Mouse (Mus musculus) gastrocnemius, postnatal 36 days (tissue): ENCODE data around the gene Isoc2b. TPM values are rescaled to one million over a fixed set of nuclear protein-coding genes. Genes with fewer than 3 reads are reported as not detected.
"Not testable (repeated sequence)": the region's sequence is repeated elsewhere in the genome, so short reads cannot be mapped to it uniquely, and the experiment has no call there.

Experiments
- DNase-seq, 2 experiments: peaks; one replicate each; pipeline ENCODE4 v3.0.0; 2022
- intact Hi-C: fragments of 180-260 bp; cut with DNase I; formaldehyde crosslinking; loops from one replicate; pipeline ENCODE4 v1.15.1; 2025
- long read RNA-seq, 2 experiments: library from polyadenylated mRNA; stranded (forward); transcript quantifications; one replicate each; pipeline ENCODE4 v2.0.0; 2021
- total RNA-seq, 2 experiments: library from RNA; stranded (reverse); gene quantifications; 2 replicates each; pipeline ENCODE4 v1.2.3; 2021

The Isoc2b gene
- 1 to 10 TPM; 3.6 to 3.8 TPM for total RNA-seq
- long read RNA-seq, experiment 1, transcript Isoc2b-201 (6 exons, 1,080 nt) = major isoform, 5 of 7 reads
- long read RNA-seq, experiment 1, partial matches to known transcripts = 0 of 7 reads
- long read RNA-seq, experiment 1, other reads (novel, unspliced or antisense) = 2 of 7 reads
- long read RNA-seq, experiment 2, partial matches to known transcripts = 0 of 5 reads
- long read RNA-seq, experiment 2, other reads (novel, unspliced or antisense) = 4 of 5 reads

DNA sequence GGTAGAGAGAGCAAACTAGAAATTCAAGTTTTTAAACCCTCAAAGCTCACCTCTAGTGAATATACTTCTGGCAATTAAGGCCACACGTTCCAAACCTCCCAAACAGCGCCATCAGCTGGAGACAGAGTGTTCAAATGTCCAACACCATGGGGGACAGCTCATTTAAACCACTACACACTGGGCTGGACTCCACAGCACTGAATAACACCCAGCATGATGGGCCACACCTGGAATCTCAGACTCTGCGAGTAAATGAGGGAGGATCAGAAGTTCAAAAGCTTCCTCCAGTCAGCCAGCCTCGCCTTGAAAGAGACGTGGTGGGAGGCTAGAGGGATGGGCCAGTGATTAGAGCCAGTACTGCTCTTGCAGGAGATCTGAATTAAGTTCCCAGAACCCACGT, at the start of gene Isoc2b:
Isoc2b (minus strand) TSS at position 126 of the 400 bp plus-strand sequence.
- DNase-seq = no peak
- intact Hi-C loops = loop anchor here (5.0 kb wide), 1 partner anchor 1277 kb away; no protein-coding TSS in a partner anchor

DNA sequence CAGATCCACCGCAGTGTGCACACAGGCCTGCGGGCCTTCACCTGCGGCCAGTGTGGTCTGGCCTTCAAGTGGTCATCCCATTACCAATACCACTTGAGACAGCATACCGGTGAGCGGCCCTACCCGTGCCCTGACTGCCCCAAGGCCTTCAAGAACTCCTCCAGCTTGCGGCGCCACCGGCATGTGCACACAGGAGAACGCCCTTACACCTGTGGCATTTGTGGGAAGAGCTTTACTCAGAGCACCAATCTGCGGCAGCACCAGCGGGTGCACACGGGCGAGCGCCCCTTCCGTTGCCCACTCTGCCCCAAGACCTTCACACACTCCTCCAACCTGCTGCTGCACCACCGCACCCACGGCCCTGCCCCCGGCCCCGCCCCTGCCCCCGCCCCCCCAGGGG, 49.0 kb upstream of the Isoc2b start:
- DNase-seq = no peak
- intact Hi-C loops = loop anchor here (10.0 kb wide), 1 partner anchor 54 kb away; no protein-coding TSS in a partner anchor

DNA sequence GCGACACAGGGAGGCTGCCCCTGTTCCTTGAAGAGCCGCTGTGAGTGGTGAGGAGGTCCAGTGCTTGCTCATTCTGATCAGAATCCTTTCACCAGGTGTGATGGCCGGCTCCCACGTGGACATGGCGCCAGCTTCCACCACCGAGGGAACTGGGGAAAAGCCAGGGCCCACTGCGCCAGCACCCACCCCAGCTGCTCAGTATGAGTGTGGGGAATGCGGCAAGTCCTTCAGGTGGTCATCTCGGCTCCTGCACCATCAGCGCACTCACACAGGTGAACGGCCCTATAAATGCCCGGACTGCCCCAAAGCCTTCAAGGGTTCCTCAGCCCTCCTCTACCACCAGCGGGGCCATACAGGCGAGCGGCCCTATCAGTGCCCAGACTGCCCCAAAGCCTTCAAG, 48.6 kb upstream of the Isoc2b start:
- no peak for DNase-seq
- intact Hi-C loops = loop anchor here (10.0 kb wide), 1 partner anchor 54 kb away; no protein-coding TSS in a partner anchor

DNA sequence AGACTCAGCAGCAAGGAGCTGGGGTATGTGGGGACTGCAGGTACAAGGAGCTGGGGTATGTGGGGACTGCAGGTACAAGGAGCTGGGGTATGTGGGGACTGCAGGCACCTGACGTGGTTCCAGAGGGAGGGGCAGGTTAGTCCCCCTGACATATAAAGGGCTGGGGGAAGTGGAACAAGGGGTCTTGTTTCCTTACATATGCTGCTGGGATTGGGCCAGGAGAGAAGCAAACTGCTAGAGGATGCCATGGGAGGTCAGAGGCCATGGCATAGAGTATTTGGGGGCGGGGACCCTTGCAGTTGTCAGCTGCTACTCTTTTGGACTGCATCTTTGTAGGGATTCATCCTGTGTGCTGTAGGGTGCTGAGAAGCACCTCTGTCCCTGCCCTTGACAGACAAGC, 47.4 kb upstream of the Isoc2b start:
- no peak for DNase-seq
- intact Hi-C loops = loop anchor here (10.0 kb wide), 1 partner anchor 53 kb away; no protein-coding TSS in a partner anchor

DNA sequence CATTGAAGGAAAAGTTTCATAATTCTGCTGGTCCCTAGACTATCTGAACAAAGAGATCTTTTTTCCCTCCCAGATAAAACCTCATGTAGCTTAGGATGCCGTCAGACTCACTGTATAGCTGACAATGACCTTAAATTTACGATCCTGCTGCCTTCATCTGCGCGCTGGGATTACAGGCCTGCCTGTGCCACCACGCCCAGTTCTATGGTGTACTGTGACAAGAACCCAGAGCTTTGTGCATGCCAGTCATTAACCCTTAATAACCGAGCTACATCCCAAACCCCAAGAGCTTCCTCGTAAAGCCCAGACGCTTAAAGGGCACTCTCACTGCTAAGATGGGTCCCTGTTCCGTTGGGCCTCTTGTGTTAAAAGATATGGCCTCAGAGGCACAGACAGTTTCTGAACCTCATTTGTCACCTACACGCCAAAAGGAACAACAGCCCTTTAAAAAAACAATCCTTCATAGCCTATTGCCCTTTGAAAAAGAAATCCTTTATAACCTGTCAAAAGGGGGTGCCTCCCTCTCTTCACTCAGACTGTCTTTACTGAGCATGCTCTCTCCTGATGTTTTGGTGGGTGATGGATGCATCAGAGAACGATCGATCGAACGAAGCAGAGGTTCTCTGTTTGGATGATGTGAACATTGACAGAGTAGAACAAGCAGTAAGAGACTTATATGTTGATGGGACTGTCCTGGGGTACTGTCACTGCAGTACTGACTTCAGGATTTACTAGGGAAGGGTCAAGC, 45.8 kb upstream of the Isoc2b start:
- intact Hi-C loops = loop anchor here (10.0 kb wide), 1 partner anchor 51 kb away; no protein-coding TSS in a partner anchor
- no peak for DNase-seq

DNA sequence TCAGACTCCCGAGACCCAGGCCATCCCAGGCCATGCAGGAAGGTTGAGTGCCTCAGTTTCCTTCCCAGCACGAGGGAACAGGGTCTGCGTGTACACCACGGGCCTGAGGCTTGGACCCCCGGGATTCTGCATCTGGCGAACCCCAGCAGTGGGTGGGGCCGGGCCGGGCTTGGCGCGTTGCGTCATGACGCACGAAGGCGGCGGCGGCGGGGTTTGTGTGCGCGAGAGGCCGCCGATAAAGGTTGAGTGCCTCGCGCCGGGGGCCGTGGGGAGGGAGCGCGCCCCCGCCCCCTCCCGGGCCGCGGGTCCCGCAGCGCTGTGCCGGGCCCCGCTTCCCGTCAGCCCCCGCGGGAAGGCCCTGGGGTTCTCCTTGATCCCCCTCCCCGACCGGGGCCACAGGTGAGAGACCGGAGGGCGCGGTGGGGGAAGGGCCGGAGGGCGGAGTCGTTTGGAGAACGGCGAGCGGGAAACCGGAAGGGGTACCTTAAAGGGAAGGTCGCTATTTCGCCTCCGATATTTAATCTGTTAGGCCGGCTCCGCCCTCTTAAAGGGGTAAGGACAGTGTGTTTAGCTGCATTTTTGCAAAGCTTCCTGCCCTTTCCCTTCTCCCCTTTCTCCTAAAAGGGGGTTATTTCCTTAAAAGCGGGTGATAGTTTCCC, 45.1 kb upstream of the Isoc2b start, which contains the start of gene Zfp628:
Zfp628 (plus strand) TSS at position 211 of the 659 bp plus-strand sequence.
- intact Hi-C loops = loop anchor here (10.0 kb wide), 1 partner anchor 50 kb away; no protein-coding TSS in a partner anchor
- peak; percentile 88 to 96 for DNase-seq

DNA sequence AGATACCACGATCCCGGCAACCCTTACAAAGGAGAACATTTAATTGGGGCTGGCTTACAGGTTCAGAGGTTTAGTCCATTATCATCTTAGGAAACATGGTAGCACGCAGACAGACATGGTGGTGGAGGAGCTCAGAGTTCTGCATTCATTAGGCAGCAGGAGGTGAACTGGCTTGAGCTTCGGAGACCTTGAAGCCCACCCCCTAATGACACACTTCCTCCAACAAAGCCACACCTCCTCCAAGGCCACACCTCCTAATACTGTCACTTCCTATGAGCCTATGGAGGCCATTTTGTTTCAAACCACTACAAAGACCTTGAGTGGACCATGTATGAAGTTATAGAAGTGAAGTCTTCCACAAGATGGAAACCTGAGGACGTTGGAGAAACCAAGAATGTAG, 42.2 kb upstream of the Isoc2b start:
- no peak for DNase-seq
- intact Hi-C loops = loop anchor here (10.0 kb wide), 1 partner anchor 47 kb away; no protein-coding TSS in a partner anchor

DNA sequence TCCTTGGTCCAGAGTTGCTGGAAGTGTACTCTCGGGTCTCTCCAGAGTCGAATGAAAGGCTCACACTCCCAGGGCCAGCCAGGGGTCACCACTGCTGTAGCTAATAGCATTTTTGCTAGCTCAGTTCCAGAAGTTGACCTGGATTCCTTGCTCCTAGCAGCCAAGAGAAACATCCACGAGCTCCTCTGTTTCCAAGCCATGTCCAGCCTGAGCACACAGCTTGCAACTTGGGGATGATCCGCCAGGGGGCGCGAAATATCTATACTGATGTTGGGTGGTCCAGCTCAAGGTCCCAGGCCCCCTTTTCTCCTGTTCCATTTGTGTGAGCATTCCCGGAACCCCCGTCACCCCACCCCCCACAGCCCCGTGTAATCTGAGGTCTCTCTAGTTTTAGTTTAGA, 41.5 kb upstream of the Isoc2b start:
- peak in 1 of 2 experiments; percentile 54 for DNase-seq
- intact Hi-C loops = loop anchor here (10.0 kb wide), 1 partner anchor 47 kb away; no protein-coding TSS in a partner anchor

DNA sequence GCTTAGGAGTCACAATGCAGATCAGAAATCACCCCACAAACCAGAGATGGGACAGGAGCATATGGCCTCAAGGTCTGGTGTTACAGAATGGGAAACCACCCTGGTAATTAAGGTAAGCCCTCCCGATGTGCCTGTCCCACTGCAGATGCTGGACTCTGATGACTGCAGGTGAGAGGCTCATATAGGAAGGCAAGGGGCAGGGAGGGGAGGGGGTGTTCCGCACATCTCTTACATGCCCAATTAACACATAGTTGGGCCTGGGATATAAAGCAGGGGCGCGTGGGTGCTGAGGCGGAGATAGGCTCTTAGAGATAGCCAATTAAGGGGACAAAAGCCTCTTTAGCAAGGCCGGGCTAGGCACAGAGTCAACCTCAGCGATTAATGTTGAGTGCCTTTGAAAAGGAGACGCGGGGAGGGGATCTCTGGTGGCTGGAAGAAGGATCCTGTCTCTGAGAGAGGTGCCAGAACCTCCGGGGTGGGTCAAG, 36.5 kb upstream of the Isoc2b start, which contains the start of gene Gm36210:
Gm36210 (minus strand) TSS at position 51 of the 485 bp plus-strand sequence.
- no peak for DNase-seq

DNA sequence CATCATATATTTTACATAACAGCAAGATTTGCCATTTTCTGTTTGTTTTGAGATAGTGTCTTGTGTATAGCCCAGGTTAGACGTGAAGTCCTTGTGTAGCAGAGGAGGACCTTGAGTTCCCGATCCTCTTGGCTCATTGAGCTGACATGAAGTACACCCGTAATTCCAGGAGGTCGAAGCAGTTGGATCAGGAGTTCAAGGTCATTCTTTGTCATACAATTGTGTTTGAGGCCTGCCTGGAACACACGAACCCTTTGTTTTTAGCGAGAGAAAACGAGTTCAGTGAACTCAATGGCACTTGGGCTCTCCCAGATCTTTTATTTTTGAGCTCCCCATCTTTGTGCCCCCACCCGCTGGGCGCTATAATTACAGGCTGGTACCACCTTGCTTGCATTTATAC, 32.3 kb upstream of the Isoc2b start:
- no peak for DNase-seq
- intact Hi-C loops = no loop called here

More for the DNA sequence above, 36.5 kb upstream of the Isoc2b start, which contains the start of gene Gm36210:
- intact Hi-C loops = no loop called here

DNA sequence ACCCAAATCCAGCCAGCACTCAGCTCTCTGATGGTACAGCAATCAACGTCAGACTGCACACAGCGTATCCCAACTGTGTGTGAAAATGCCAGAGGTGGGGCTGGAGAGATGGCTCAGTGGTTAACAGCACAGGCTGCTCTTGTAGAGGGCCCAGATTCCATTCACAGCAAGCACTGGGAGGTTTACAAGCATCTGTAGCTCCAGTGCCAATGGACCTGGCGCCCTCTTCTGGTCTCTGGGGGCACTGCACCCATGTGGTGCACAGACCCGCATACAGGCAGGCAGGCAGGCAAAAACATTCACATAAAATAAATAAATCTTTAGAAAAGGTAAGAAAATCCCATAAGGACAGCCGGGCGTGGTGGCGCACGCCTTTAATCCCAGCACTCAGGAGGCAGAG, 31.1 kb upstream of the Isoc2b start:
- no peak for DNase-seq
- intact Hi-C loops = no loop called here

DNA sequence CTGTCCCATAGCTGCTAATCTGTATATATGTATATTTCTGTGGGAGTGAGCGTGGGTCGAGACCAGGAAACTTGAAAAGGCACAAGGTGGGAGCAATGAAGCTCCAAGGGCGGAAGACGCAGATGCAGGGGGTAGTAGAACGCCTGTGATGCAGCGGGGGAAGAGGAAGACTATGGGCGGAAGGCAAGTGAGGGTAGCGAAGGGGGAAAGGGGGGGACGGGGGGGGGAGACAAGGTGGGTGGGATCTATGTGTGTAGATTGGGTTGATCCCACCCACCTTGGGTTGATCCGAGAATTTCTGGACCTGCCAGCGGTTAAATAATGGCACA, 30.4 kb upstream of the Isoc2b start:
- intact Hi-C loops = no loop called here

DNA sequence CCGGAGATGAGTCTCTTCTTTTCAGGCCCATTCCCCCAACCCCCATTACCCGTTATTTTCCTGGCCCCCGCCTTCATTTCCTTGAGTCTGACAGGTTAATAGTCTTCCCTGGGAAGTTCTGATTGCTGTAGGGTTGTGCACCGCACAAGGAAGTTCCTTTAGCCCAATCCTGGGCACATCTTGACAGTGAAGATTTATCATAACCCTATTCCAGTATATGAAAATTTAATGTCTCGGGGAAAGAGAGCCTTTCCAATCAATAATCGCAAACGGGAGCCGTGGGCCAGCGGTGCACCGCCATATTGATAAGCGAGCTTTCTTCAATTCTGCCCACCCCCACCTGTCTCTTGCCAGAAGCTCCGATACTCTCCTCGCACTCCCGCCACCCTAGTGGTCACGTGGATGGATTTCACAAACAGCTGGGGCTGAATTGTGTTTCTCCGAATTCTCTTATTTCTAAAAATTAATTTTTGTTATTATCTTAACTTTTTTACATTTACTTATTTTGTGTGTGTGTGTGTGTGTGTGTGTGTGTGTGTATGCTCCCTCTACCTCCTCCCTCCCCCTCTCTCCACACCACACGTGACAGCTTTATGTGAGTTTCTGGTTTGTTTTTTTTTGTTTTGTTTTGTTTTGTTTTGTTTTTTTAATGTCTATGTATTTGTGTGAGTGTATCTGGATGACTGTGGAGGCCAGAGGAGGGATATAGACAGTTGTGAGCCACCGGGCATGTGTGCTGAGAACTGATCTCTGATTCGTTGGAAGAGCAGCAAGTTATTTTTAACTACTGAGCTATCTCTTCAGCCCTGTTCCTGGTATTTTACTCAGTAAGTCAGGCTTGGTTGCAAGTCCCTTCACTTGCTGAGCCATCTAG, 29.8 kb upstream of the Isoc2b start:
- DNase-seq = no peak
- intact Hi-C loops = no loop called here

More for the DNA sequence above, 30.4 kb upstream of the Isoc2b start:
- DNase-seq = no peak

DNA sequence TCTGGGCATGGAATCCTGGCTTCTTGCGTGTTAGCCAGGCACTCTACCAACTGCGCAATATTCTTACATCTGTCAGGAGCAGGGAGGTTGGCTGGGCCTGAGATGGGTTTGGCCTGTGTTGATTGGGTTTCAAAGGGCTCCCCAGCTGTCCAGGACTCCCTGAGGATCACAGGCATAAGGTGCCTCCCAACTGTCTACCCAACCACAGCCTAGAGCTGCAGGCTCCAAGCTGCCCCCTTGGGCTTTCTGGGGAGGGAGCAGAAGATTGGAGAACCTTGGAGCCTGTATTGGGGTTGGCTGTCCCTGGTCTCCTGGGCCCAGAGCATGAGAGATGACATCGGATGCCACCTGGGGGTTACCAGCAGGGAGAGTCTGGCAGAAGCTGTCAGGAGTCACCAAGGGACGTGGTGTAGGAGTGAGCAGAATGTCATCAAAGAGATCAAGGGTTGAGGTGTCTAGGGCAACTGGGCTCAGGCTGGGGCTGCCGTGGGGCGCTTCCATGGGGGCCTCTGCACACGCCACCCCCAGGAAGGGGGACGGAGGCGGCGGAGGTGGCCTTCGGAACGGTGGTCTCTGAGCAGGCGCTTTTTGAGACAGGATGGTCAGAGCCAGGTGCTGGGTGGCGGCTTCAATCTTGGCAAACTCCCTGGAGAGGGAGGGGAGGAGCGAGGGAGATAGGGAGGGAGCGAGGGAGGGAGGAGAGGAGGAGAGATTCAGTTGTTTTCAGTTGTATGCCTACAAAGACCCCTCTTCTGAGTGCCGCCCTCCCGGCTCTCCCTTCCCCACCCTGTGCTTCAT, 29.0 kb upstream of the Isoc2b start:
- intact Hi-C loops = no loop called here
- no peak for DNase-seq

DNA sequence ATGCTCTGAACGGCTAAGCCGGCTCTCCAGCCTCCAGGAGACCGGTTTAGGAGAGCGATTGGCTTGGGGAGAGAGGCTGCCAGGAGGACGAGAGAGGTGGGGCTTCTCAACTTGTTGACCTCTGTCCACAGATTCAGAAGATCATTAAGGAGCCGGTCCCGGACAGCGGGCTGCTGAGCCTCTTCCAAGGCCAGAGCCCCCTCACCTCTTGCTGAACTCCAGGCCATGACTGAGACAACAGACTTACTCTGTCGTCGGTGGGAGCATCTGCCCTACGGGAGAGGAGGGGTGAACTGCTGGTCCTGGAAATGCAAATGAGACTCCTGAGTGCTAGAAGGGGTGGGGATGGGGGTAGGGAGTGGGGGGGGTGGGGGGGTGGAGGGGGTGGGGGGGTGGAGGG, 25.1 kb upstream of the Isoc2b start:
- no peak for DNase-seq
- intact Hi-C loops = no loop called here

DNA sequence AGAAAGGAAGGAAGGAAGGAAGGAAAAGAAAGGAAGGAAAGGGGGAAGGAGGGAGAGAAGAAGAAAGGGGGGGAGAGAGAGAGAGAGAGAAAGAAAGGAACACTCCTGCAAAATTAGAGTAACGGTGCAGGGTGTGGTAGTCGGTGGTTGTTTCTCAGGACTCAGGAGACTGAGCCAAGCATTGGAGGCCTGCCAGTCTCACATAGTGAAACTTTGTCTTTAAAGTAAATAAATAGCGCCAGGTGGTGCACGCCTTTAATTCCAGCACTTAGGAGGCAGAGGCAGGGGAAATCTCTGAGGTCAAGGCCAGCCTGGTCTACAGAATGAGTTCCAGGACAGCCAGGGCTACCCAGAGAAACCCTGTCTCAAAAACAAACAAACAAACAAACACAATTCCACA, 16.6 kb upstream of the Isoc2b start:
- no peak for DNase-seq
- intact Hi-C loops = no loop called here

DNA sequence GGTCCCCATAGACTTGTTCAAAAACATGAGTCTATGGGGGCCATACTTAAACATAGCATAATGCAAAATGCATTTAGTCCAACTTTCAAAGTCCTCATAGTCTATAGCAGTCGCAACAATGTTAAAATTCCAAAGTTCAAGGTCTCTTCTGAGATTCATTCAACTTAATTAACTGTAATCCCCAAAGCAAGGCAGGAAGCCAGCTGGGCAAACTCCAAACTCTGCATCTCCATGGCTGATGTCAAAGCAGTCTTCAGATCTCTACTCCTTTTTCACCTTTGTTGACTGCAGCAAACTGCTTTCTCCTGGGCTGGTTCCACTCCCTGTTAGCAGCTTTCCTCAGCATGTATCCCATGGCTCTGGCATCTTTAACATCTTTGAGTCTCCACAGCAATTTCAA, 9.0 kb upstream of the Isoc2b start:
- DNase-seq, intact Hi-C loops: not testable (repeated sequence)

DNA sequence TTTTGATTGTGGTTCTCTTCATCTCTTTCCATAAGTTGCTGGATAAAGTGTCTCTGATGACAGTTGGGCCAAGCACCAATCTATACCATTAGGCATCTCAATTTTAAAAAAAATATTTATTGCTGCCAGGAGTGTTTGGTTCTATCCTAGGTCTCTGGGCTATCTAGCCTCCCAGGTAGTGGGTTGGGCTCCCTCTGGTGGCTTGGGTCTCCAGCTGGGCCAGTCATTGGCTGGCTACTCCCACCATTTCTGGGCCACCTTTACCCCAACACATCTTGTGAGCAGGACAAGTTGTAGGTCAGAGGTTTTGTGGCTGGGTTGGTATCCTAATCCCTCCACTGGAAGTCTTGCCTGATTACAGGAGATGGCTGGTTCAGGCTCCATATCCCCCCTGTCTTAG, 8.1 kb upstream of the Isoc2b start:
- no peak for DNase-seq
- intact Hi-C loops = no loop called here

DNA sequence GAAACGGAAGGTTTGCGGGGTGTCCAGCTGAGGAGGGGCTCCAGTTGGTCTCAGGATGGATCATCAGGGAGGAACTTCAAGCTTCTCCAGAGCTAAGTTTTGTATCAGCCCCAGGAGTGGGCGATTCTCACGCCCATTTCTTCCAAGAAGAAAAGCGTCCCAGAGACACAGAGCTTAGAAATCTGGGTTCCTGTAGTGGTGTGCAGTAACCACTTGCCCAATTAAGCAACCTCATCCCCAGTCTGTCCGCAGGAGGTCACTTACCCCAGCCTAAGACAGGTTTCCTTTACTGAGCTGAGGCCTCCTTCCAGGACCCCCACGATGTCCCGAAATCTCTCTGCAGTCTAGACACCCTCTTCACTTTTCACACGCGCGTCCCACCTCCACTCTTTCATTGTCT, 7.2 kb upstream of the Isoc2b start:
- intact Hi-C loops = no loop called here
- DNase-seq = no peak
